Mouse (Mus musculus) heart, embryonic 12.5 days (tissue): ENCODE data around the gene Hba-a1. TPM values are rescaled to one million over a fixed set of nuclear protein-coding genes. Genes with fewer than 3 reads are reported as not detected.
"Not testable (repeated sequence)": the region's sequence is repeated elsewhere in the genome, so short reads cannot be mapped to it uniquely, and the experiment has no call there.

Source experiments
- ATAC-seq: fragments of 200-750 bp; cut with Nextera tagmentation; 2 replicates; pipeline ENCODE4 v1.8.0; 2017; ENCODE audit warnings: moderate TSS enrichment, moderate library complexity; ENCODE audit not compliant: insufficient number of reproducible peaks, low FRiP score
- H3K27ac ChIP-seq: fragments of 300-500 bp; sonication (generic); 2 replicates; pipeline ENCODE4 v1.5.1; 2016; ENCODE audit warnings: mild to moderate bottlenecking, moderate library complexity; ENCODE audit not compliant: poor library complexity, severe bottlenecking
- H3K27me3 ChIP-seq: fragments of 300-500 bp; sonication (generic); replicated peaks from 2 replicates; pipeline ENCODE4 v1.6.1; 2016; ENCODE audit warnings: mild to moderate bottlenecking, moderate library complexity
- H3K36me3 ChIP-seq: fragments of 300-500 bp; sonication (generic); 2 replicates; pipeline ENCODE4 v1.6.1; 2016; ENCODE audit warnings: mild to moderate bottlenecking, moderate library complexity
- H3K4me1 ChIP-seq: fragments of 300-500 bp; sonication (generic); replicated peaks from 2 replicates; pipeline ENCODE4 v1.6.1; 2016; ENCODE audit warnings: mild to moderate bottlenecking
- H3K4me2 ChIP-seq: fragments of 300-500 bp; sonication (generic); 2 replicates; pipeline ENCODE4 v1.6.1; 2016; ENCODE audit warnings: mild to moderate bottlenecking, moderate library complexity
- H3K4me3 ChIP-seq: fragments of 300-500 bp; sonication (generic); 2 replicates; pipeline ENCODE4 v1.5.1; 2016; ENCODE audit warnings: mild to moderate bottlenecking
- H3K9ac ChIP-seq: fragments of 300-500 bp; sonication (generic); 2 replicates; pipeline ENCODE4 v1.6.1; 2016; ENCODE audit warnings: mild to moderate bottlenecking, moderate library complexity
- H3K9me3 ChIP-seq: fragments of 300-500 bp; sonication (generic); replicated peaks from 2 replicates; pipeline ENCODE4 v1.6.1; 2016; ENCODE audit warnings: mild to moderate bottlenecking, moderate library complexity
- WGBS: fragments of 180-500 bp; shearing (Covaris S2); methylation state at CpG from one replicate; pipeline ENCODE4 v1.1.7; 2016; 5-methylcytosine and 5-hydroxymethylcytosine counted together
- polyA plus RNA-seq: library from polyadenylated mRNA; unstranded; fragments of >200 nt; fragmentation: Nextera tagmentation; extraction: Ambion mirVana; gene quantifications from 2 replicates; pipeline ENCODE4 v1.2.1, GENCODE M21; 2016

Hba-a1 gene
- 11,592 and 12,808 TPM in 2 replicates for polyA plus RNA-seq

DNA sequence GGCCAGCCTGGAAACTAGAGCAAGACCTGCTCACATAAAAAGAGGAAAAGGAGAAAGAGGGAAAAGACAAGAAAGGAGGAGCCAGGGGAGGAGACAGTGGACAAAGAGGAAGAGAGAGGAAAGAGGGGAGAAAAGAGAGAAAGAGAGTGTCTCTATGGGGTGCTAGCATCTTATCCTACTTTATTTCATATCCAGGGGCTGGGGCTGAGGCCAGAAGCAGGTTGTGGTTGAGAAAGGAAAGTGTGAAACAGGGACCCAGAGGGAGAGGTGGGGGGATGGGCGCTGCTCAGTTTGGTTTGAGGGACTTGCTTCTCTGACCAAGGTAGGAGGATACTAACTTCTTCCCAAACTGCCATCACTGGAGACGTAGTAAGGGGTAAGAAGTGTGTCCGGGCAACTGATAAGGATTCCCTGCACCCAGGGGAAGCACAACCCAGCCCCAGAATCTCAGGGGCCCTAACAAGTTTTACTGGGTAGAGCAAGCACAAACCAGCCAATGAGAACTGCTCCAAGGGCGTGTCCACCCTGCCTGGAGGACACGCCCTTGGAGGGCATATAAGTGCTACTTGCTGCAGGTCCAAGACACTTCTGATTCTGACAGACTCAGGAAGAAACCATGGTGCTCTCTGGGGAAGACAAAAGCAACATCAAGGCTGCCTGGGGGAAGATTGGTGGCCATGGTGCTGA is at the start of gene Hba-a1:
Gene Hba-a1 (plus strand): TSS at position 421 of the 687 bp plus-strand sequence.
- not testable (repeated sequence) for H3K9ac ChIP-seq, H3K4me1 ChIP-seq, H3K36me3 ChIP-seq, H3K4me2 ChIP-seq, H3K4me3 ChIP-seq, H3K9me3 ChIP-seq
- Histone ChIP-seq H3K27me3 (peaks cover 42% of the 10 kb centered on the region), H3K27ac (peak within 1 kb of the TSS; percentile 75)
- WGBS: 71% methylated on average over 1 of the region's 5 CpGs
- peak; percentile 83 for ATAC-seq

DNA sequence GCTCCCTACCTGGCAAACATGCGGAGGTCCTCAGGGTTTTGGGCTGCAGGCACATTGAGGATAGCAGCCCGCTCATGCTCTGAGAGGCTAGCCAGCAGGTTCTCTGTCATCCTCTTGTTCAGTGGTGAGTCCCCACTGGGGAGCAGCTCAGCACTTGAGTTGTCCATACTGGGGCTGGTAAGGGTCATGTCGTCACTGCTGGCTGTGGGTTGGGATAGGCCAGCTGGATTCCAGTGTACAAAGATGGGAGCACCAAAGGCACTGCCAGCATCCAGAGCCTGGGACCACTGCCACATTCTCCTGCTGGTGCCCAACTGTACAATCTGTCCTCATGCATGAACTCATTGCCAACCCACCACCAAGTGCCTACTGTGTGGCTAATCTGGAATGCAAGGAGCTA is 49.4 kb upstream of the Hba-a1 start:
- peaks cover 68% of the 10 kb centered on the region for H3K36me3 ChIP-seq
- no peak overlapping the region for H3K9ac ChIP-seq
- H3K27me3 ChIP-seq: no peaks in the 10 kb centered on the region
- 87% methylated on average over 3 of the region's 3 CpGs for WGBS
- H3K4me1 ChIP-seq: peaks cover 17% of the 10 kb centered on the region; the same call in 1 of the 2 replicates
- no peak for ATAC-seq
- no peak overlapping the region for H3K27ac ChIP-seq
- H3K4me3 ChIP-seq: no peak overlapping the region
- H3K9me3 ChIP-seq: no peaks in the 10 kb centered on the region
- H3K4me2 ChIP-seq: no peak overlapping the region

DNA sequence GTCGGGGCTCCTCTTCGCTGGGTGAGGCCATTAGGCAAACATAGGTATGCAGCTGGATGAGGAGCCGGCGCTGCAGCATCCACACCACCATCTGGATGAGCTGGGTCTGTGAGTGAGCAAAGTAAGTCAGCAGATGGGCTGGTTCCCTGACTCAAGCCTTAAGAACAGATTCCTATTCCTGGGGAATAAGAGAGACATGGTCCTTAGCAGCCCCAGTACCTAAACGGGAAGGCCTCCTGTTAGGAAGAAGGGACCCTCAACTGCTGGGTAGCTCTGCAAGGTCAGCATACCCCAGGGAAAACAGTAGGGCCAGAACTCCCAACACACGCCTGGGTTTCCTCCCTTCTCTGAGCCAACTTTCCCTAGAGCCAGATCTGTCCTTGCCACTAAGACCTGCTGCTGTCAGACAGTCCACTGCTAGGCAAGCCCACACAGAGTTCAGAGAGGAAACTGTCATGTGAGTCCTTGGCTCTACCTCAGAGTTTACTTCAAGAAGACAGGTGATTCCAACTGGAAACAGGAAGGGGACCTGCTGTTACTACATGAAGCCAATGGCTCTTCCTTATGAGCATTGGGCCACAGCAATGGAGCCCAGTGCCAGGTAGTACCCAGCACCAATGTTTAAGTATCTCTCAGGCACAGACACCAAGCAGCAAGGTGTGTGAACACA is 48.4 kb upstream of the Hba-a1 start:
- Histone ChIP-seq H3K4me1 (peaks cover 17% of the 10 kb centered on the region; the same call in 1 of the 2 replicates), H3K4me2 (no peak overlapping the region), H3K9ac (0 out of 2 replicates have a peak overlapping the region, but pooled peaks have one; percentile 5), H3K9me3 (no peaks in the 10 kb centered on the region), H3K4me3 (no peak overlapping the region), H3K36me3 (peaks cover 65% of the 10 kb centered on the region), H3K27ac (no peak overlapping the region), H3K27me3 (no peaks in the 10 kb centered on the region)
- 87% methylated on average over 6 of the region's 6 CpGs for WGBS
- ATAC-seq: no peak

DNA sequence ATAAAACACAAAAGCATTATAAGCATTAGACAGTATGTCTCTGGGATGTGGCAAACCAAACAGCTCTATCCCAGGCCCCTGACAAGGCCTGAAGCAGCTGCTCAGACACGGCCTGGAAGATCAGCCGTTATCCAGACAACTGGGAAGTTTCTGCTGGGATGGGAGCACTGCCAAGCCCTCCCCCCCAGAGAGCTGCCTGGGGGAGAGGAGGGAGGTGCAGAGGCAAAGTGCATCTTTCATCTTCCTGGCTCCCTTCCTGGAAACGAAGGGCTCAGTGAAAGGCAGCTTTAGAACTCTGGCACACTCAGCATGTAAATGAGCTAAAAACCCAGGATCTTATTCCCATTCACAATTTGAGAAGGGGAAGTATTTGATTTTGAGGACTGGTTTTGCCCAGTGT is 47.7 kb upstream of the Hba-a1 start:
- no peak overlapping the region for H3K9ac ChIP-seq
- H3K4me2 ChIP-seq: no peak overlapping the region
- no peak overlapping the region for H3K27ac ChIP-seq
- 48% methylated on average over 3 of the region's 3 CpGs for WGBS
- H3K36me3 ChIP-seq: peaks cover 65% of the 10 kb centered on the region
- no peak for ATAC-seq
- no peaks in the 10 kb centered on the region for H3K9me3 ChIP-seq
- no peak overlapping the region for H3K4me3 ChIP-seq
- H3K4me1 ChIP-seq: peaks cover 17% of the 10 kb centered on the region; the same call in 1 of the 2 replicates
- H3K27me3 ChIP-seq: no peaks in the 10 kb centered on the region

DNA sequence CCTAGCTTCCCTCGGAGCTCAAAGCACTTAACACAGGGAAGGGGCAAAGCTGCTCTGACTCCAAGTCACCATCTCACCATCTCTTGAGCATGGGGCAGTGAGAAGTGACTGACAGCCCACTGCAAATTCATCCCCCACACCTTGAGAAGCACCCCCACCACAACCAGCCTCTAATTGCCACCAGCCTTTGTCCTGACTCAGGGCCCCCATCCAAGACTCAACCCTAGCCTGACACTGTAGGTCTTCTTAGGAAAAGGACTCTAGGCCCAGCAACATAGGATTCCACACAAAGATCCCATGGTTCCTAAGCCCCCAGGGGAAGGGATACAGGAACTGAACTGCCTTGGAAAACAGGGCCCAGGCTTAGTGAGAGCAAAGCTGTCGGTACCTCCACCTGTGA is 47.2 kb upstream of the Hba-a1 start:
- H3K36me3 ChIP-seq: peaks cover 65% of the 10 kb centered on the region
- H3K4me2 ChIP-seq: no peak overlapping the region
- no peak overlapping the region for H3K9ac ChIP-seq
- H3K4me3 ChIP-seq: no peak overlapping the region
- peaks cover 17% of the 10 kb centered on the region; the same call in 1 of the 2 replicates for H3K4me1 ChIP-seq
- no peaks in the 10 kb centered on the region for H3K27me3 ChIP-seq
- no peak for ATAC-seq
- H3K9me3 ChIP-seq: no peaks in the 10 kb centered on the region
- 66% methylated on average over 2 of the region's 2 CpGs for WGBS
- no peak overlapping the region for H3K27ac ChIP-seq

DNA sequence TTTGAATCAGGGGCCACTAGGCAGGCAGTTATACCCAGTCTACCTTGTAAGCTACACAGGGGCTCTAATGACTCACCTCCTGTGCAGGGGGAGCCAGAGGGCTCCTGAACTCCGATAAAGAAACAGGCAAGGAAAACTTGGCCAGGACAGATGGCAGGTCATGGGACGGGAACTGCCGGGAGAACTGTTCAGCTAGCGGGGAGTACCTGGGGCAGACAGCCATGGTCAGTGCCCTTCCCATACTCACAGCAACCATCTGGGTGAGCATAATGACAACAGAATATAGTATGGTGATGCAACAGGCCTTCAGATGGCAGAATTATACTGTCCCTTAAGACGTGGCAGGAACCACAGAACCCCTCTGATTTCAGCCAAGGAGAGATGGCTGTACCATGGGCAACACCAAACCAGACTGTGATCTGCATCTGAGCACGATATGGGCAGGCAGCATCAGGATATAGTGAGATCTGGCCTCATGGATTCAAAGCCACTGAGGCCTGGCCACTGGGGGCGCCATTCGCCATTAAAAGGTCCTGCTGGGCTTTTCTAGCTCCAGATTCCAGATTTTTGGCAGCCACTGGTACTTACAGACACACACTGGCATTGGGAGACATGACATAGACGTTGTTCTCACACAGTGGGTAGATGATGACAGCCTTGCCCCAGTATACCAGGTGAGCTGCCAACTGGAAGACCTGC is 46.5 kb upstream of the Hba-a1 start:
- Histone ChIP-seq H3K27ac (no peak overlapping the region), H3K4me2 (no peak overlapping the region), H3K4me3 (no peak overlapping the region), H3K36me3 (peaks cover 65% of the 10 kb centered on the region), H3K9ac (no peak overlapping the region), H3K27me3 (no peaks in the 10 kb centered on the region), H3K4me1 (peaks cover 17% of the 10 kb centered on the region; the same call in 1 of the 2 replicates), H3K9me3 (no peaks in the 10 kb centered on the region)
- whole genome bisulfite sequencing: 66% methylated on average over 9 of the region's 9 CpGs
- no peak for ATAC-seq

DNA sequence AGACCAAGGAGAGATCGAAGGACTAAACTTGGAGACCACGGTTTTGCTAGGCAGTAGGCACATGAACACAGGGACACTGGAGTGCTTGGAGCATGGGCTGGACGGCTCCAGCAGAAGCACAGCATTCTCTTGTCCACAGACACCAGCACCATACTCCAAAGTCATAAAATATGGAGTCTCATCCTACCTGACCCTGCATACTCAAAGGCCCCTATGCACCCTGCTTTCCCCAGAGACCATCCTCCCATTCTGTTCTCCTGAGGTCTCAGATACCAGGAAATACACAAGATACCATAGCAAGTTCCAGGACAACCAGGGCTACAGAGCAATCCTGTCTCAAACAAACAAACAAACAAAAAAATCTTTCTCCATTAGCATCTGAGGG is 45.9 kb upstream of the Hba-a1 start:
- ATAC-seq: no peak
- no peaks in the 10 kb centered on the region for H3K27me3 ChIP-seq
- H3K4me1 ChIP-seq: peaks cover 17% of the 10 kb centered on the region; the same call in 1 of the 2 replicates
- no peak overlapping the region for H3K9ac ChIP-seq
- no peak overlapping the region for H3K4me3 ChIP-seq
- H3K4me2 ChIP-seq: no peak overlapping the region
- WGBS: 84% methylated on average over 3 of the region's 3 CpGs
- no peaks in the 10 kb centered on the region for H3K9me3 ChIP-seq
- no peak overlapping the region for H3K27ac ChIP-seq
- H3K36me3 ChIP-seq: peaks cover 63% of the 10 kb centered on the region

DNA sequence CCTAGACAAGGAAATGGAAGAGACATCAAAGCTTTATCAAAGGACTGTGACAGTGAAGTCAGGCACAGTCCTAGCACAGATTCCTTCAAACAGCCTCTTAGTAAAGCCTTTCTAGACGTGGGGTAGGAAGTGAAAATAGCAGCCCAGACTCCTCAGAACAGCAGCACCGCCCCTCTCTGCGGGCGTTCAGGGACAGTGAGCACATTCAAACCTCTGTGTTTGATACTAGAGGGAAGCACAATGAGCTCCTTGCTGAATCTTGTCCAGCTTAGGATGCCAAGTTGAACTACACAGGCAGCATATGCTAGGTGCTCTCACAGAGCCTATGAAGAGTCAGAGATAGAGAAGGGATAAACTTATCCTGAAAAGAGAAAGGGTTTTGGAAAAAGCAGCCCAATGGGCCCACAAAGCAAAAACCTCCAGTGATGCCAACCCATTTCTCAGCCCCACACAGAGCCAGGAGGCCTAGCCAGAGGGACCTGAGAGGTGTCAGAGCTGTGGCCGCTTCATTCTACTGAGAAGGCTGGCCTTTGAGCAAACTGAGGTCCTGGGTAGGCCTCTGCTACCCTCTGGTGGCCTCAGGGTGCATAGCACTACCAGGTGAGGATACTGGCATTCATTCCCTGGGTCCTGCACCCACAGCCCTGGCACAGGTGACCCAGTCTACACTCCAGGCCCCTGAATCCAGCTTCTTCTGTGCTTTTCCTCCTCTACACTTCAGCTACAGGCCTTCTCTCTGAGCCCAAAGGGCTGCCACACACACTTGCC is 45.0 kb upstream of the Hba-a1 start:
- Histone ChIP-seq H3K4me1 (peaks cover 22% of the 10 kb centered on the region), H3K4me2 (no peak overlapping the region), H3K9me3 (no peaks in the 10 kb centered on the region), H3K36me3 (peaks cover 57% of the 10 kb centered on the region), H3K27me3 (no peaks in the 10 kb centered on the region), H3K4me3 (no peak overlapping the region), H3K27ac (no peak overlapping the region), H3K9ac (no peak overlapping the region)
- ATAC-seq: peak; percentile 66
- WGBS: 68% methylated on average over 5 of the region's 5 CpGs

DNA sequence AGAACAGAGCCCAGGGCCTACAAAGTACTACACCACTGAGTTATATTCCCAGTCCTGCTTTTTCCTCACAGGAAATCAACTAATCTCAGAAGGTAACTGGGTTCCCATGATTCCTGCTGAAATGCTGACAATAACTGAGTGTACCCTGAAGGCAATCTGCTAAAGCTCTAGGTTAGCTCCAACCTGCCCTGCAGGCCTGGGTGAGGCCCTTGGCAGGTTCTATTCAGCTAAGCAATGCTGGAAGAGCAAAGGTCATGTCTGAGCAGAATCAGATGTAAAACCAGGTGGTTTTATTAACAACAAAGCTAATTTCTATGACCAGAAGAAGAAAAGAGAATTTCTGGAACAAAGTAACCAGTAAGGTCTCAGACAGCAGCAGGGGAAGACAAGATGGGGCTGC is 41.9 kb upstream of the Hba-a1 start:
- no peaks in the 10 kb centered on the region for H3K9me3 ChIP-seq
- no peak for ATAC-seq
- no peak overlapping the region for H3K9ac ChIP-seq
- H3K4me3 ChIP-seq: no peak overlapping the region
- H3K27ac ChIP-seq: no peak overlapping the region
- peaks cover 23% of the 10 kb centered on the region for H3K4me1 ChIP-seq
- peaks cover 54% of the 10 kb centered on the region for H3K36me3 ChIP-seq
- no peaks in the 10 kb centered on the region for H3K27me3 ChIP-seq
- no peak overlapping the region for H3K4me2 ChIP-seq

DNA sequence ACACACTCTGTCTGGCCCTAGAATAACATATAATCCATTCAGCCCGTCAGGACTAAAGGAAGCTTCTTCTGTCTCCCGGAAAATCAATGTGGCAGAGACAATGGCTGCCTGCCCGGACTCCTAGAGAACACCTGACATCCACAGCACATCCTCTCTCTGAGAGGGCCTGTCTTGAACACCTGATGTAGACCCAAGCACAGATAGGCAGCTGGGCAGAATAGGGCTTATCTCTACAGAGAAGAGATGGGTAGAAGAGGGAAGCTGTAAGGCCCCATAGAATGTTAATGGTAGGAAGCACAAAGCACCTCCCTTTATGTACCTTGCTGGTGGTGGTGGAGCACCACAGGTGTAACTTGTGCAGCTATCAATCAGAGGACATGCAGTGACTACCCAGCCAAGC is 41.1 kb upstream of the Hba-a1 start:
- 0 out of 2 replicates have a peak, but pooled peaks have one; percentile 26 for ATAC-seq
- no peaks in the 10 kb centered on the region for H3K9me3 ChIP-seq
- peaks cover 53% of the 10 kb centered on the region for H3K36me3 ChIP-seq
- no peak overlapping the region for H3K4me2 ChIP-seq
- H3K27me3 ChIP-seq: no peaks in the 10 kb centered on the region
- no peak overlapping the region for H3K4me3 ChIP-seq
- peaks cover 22% of the 10 kb centered on the region for H3K4me1 ChIP-seq
- no peak overlapping the region; the same call in 1 of the 2 replicates for H3K27ac ChIP-seq
- 85% methylated on average over 3 of the region's 3 CpGs for WGBS
- H3K9ac ChIP-seq: no peak overlapping the region
